In genomic region chr10:4267481-4267880, GRCm38 (mm10) we compare ENCODE assay signal across 8 mouse cellular contexts. TPM values are rescaled to one million over a fixed set of nuclear protein-coding genes. Genes with fewer than 3 reads are reported as not detected.
DNase-seq lines count a peak whose midpoint lies in the region; ATAC-seq and TF ChIP-seq lines count a peak whose summit lies in the region.

No protein-coding gene starts in this region.

- intact Hi-C loops in gastrocnemius, postnatal 14 days (cut with DNase I; ENCODE audit: low total_unique reads) = no loop called here

- peak overlapping the region; percentile 82 for H3K9ac ChIP-seq in ES-E14 (ENCODE audit: insufficient read depth, low read depth, low read length, poor library complexity, severe bottlenecking)
- H3K9ac ChIP-seq in forebrain, embryonic 14.5 days (ENCODE audit: low read length) = no peak overlapping the region; the same call in 1 of the 2 replicates
- H3K9ac ChIP-seq in limb, embryonic 15.5 days = no peak overlapping the region

- no peaks in the 10 kb centered on the region for H3K9me3 ChIP-seq in ES-E14 (ENCODE audit: control insufficient read depth, insufficient read depth, low read depth, low read length)
- H3K9me3 ChIP-seq in forebrain, embryonic 14.5 days (replicated peaks; ENCODE audit: control insufficient read depth, low read length) = no peaks in the 10 kb centered on the region
- no peaks in the 10 kb centered on the region for H3K9me3 ChIP-seq in limb, embryonic 15.5 days

- 74% methylated on average over 7 of the region's 7 CpGs for WGBS in forebrain, embryonic 14.5 days
- WGBS in limb, embryonic 15.5 days = 72% methylated on average over 7 of the region's 7 CpGs

- H3K4me2 ChIP-seq in forebrain, embryonic 14.5 days (ENCODE audit: low read length) = peak overlapping the region; percentile 93
- 0 out of 2 replicates have a peak overlapping the region, but pooled peaks have one; percentile 95 for H3K4me2 ChIP-seq in limb, embryonic 15.5 days

- ATAC-seq in forebrain, embryonic 14.5 days = no peak
- no peak for ATAC-seq in limb, embryonic 15.5 days (ENCODE audit: insufficient number of reproducible peaks, low FRiP score, low TSS enrichment, low read depth)
- no peak for ATAC-seq in frontal cortex, adult (ENCODE audit: low TSS enrichment)

- H3K4me1 ChIP-seq in ES-E14 (ENCODE audit: control insufficient read depth in 2 of 2, insufficient read depth in 2 of 2, low read length in 2 of 2, poor library complexity in 1 of 2) = peaks cover 4 to 18% of the 10 kb centered on the region in 2 experiments
- peaks cover 4% of the 10 kb centered on the region; the same call in 1 of the 2 replicates for H3K4me1 ChIP-seq in forebrain, embryonic 14.5 days (ENCODE audit: control insufficient read depth, insufficient read depth, low read length)
- H3K4me1 ChIP-seq in limb, embryonic 15.5 days = peaks cover 15% of the 10 kb centered on the region

- in situ Hi-C loops in ES-E14 (cut with MboI; ENCODE audit: low sequenced_read_pairs in 2 of 2, unreplicated experiment in 2 of 2) = no loop called here

- DNase-seq in gastrocnemius, postnatal 14 days = peak; percentile 15
- no peak for DNase-seq in gastrocnemius, postnatal 10 days
- no peak for DNase-seq in ES-E14 (ENCODE audit: low read depth, low spot score)
- peak; percentile 19 for DNase-seq in forebrain, embryonic 14.5 days (ENCODE audit: low spot score)
- DNase-seq in layer of hippocampus, adult 11-12 months (ENCODE audit: low spot score) = no peak
- no peak for DNase-seq in adrenal gland, adult 18-20 months (ENCODE audit: low spot score in 2 of 2)

- H3K4me3 ChIP-seq in ES-E14 (ENCODE audit: insufficient read depth in 1 of 2, low read depth in 1 of 2, low read length in 2 of 2, poor library complexity in 1 of 2, severe bottlenecking in 1 of 2) = peak overlapping the region; percentile 84 to 90
- peak overlapping the region; percentile 67 for H3K4me3 ChIP-seq in forebrain, embryonic 14.5 days (ENCODE audit: low read depth, low read length)
- H3K4me3 ChIP-seq in limb, embryonic 15.5 days = peak overlapping the region; percentile 59; the same call in 1 of the 2 replicates

- peaks cover 11% of the 10 kb centered on the region for H3K36me3 ChIP-seq in ES-E14 (ENCODE audit: control insufficient read depth, insufficient read depth, low read length, poor library complexity, severe bottlenecking)
- no peaks in the 10 kb centered on the region for H3K36me3 ChIP-seq in forebrain, embryonic 14.5 days (ENCODE audit: control insufficient read depth, insufficient read depth, low read length)
- H3K36me3 ChIP-seq in limb, embryonic 15.5 days = no peaks in the 10 kb centered on the region

- peak overlapping the region; percentile 89; the same call in 1 of the 2 replicates for H3K27ac ChIP-seq in ES-E14 (ENCODE audit: insufficient read depth, low read depth, low read length, poor library complexity, severe bottlenecking)
- H3K27ac ChIP-seq in forebrain, embryonic 14.5 days (ENCODE audit: low read depth, low read length) = no peak overlapping the region
- no peak overlapping the region for H3K27ac ChIP-seq in limb, embryonic 15.5 days

- H3K27me3 ChIP-seq in forebrain, embryonic 14.5 days (replicated peaks; ENCODE audit: control insufficient read depth, insufficient read depth, low read length) = no peaks in the 10 kb centered on the region
- H3K27me3 ChIP-seq in limb, embryonic 15.5 days = peaks cover 4% of the 10 kb centered on the region; the same call in 1 of the 2 replicates

TF ChIP-seq in ES-E14, 5 proteins besides CTCF, POLR2A, EP300 and RAD21:
- TF ChIP-seq ZC3H11A (IDR thresholded peaks at IDR 0.05; ENCODE audit: borderline replicate concordance, low read depth, low read length) = no peak
- TF ChIP-seq CHD2 (IDR thresholded peaks at IDR 0.05; ENCODE audit: low read depth, low read length) = no peak
- no peak for TF ChIP-seq ZNF384 (IDR thresholded peaks at IDR 0.05; ENCODE audit: low read depth, low read length)
- TF ChIP-seq HCFC1 (IDR thresholded peaks at IDR 0.05; ENCODE audit: borderline replicate concordance, insufficient read depth, low read length) = no peak

RNA-seq across cellular contexts. Expression of gene Akap12, which starts 1.3 kb away (rescaled TPM):
- 10 to 100 TPM; 15.4 to 26.5 TPM for total RNA-seq in gastrocnemius, postnatal 14 days (2021)
- 10 to 100 TPM; 36.3 to 47.8 TPM for total RNA-seq in gastrocnemius, postnatal 10 days (2021)
- 346 and 466 TPM in 2 replicates for total RNA-seq in ES-E14 (2012; rRNA removed)
- 17.7 and 20.6 TPM in 2 replicates for polyA plus RNA-seq in forebrain, embryonic 14.5 days (2014; fragmentation: Nextera tagmentation; extraction: Ambion mirVana)
- 38.1 and 40.0 TPM in 2 replicates for polyA plus RNA-seq in limb, embryonic 15.5 days (2015; fragmentation: Nextera tagmentation; extraction: Ambion mirVana)
- total RNA-seq in adrenal gland, adult 18-20 months (2021) = 10 to 100 TPM; 17.1 to 27.2 TPM

Comparison
In these comparisons a context has a peak if more than half of its experiments do, and no peak if none do; other contexts are left out.
1. DNase-seq: peak in gastrocnemius, postnatal 14 days (single experiment) and forebrain, embryonic 14.5 days (single experiment); none in gastrocnemius, postnatal 10 days (single experiment), ES-E14 (single experiment), layer of hippocampus, adult 11-12 months (single experiment) and adrenal gland, adult 18-20 months (0 of 2).
2. Peak in every context shown above with its lines, with median percentiles within 50 percentile points of each other: H3K4me3 ChIP-seq.